Mouse (Mus musculus): ENCODE data around the gene 4930516K23Rik. TPM values are rescaled to one million over a fixed set of nuclear protein-coding genes. Genes with fewer than 3 reads are reported as not detected.

Gene 4930516K23Rik
- total and polyA plus RNA-seq, 3 experiments, result not detected

GRCm38 (mm10) chr7:104052566-104052965, 8.7 kb downstream of the 4930516K23Rik start, which contains the start of gene Olfr642:
TSS of gene Olfr642 (minus strand) at chr7:104052666.
- Histone ChIP-seq H3K4me1 (ENCODE audit: control insufficient read depth, insufficient read depth, low read length) (no peaks in the 10 kb centered on the region), H3K4me3 (no peak within 1 kb of the TSS), H3K27ac (no peak within 1 kb of the TSS), H3K79me2 (replicated peaks; ENCODE audit: control insufficient read depth, insufficient read depth, low read length) (no peaks in the 10 kb centered on the region), H3K9ac (ENCODE audit: low read depth, low read length) (no peak within 1 kb of the TSS), H3K36me3 (ENCODE audit: control insufficient read depth, insufficient read depth, low read length) (no peaks in the 10 kb centered on the region), H3K27me3 (ENCODE audit: control insufficient read depth, insufficient read depth, low read length) (no peaks in the 10 kb centered on the region)
- 55% methylated on average over 1 of the region's 1 CpGs for WGBS
- no peak for TF ChIP-seq POLR2A (IDR thresholded peaks at IDR 0.05; ENCODE audit: insufficient read depth, low read depth, low read length)
- TF ChIP-seq EP300 (IDR thresholded peaks at IDR 0.05; ENCODE audit: insufficient read depth, low read depth, low read length), result no peak
- no peak for TF ChIP-seq CTCF (IDR thresholded peaks at IDR 0.05)
- intact Hi-C loops (cut with DNase I), result no loop called here
- DNase-seq, result no peak

GRCm38 (mm10) chr7:104050745-104051144, 10.5 kb downstream of the 4930516K23Rik start:
- no peak overlapping the region for H3K4me3 ChIP-seq
- no peak overlapping the region for H3K27ac ChIP-seq
- TF ChIP-seq CTCF (IDR thresholded peaks at IDR 0.05), result no peak
- TF ChIP-seq EP300 (IDR thresholded peaks at IDR 0.05; ENCODE audit: insufficient read depth, low read depth, low read length), result no peak
- TF ChIP-seq POLR2A (IDR thresholded peaks at IDR 0.05; ENCODE audit: insufficient read depth, low read depth, low read length), result no peak
- no peaks in the 10 kb centered on the region for H3K79me2 ChIP-seq (replicated peaks; ENCODE audit: control insufficient read depth, insufficient read depth, low read length)
- DNase-seq, result no peak
- no peak overlapping the region for H3K9ac ChIP-seq (ENCODE audit: low read depth, low read length)
- H3K36me3 ChIP-seq (ENCODE audit: control insufficient read depth, insufficient read depth, low read length), result no peaks in the 10 kb centered on the region
- H3K4me1 ChIP-seq (ENCODE audit: control insufficient read depth, insufficient read depth, low read length), result no peaks in the 10 kb centered on the region
- H3K27me3 ChIP-seq (ENCODE audit: control insufficient read depth, insufficient read depth, low read length), result no peaks in the 10 kb centered on the region
- intact Hi-C loops (cut with DNase I), result no loop called here
- WGBS, result 74% methylated on average over 4 of the region's 4 CpGs

GRCm38 (mm10) chr7:104035145-104035544, 26.1 kb downstream of the 4930516K23Rik start, which contains the start of gene Olfr641:
TSS of gene Olfr641 (plus strand) at chr7:104035445.
- intact Hi-C loops (cut with DNase I), result no loop called here
- no peaks in the 10 kb centered on the region for H3K4me1 ChIP-seq (ENCODE audit: control insufficient read depth, insufficient read depth, low read length)
- H3K79me2 ChIP-seq (replicated peaks; ENCODE audit: control insufficient read depth, insufficient read depth, low read length), result no peaks in the 10 kb centered on the region
- no peak within 1 kb of the TSS for H3K27ac ChIP-seq
- TF ChIP-seq CTCF (IDR thresholded peaks at IDR 0.05), result no peak
- no peak for TF ChIP-seq EP300 (IDR thresholded peaks at IDR 0.05; ENCODE audit: insufficient read depth, low read depth, low read length)
- no peak for TF ChIP-seq POLR2A (IDR thresholded peaks at IDR 0.05; ENCODE audit: insufficient read depth, low read depth, low read length)
- WGBS, result 49% methylated on average over 1 of the region's 1 CpGs
- H3K36me3 ChIP-seq (ENCODE audit: control insufficient read depth, insufficient read depth, low read length), result no peaks in the 10 kb centered on the region
- H3K9ac ChIP-seq (ENCODE audit: low read depth, low read length), result no peak within 1 kb of the TSS
- H3K4me3 ChIP-seq, result no peak within 1 kb of the TSS
- DNase-seq, result no peak
- H3K27me3 ChIP-seq (ENCODE audit: control insufficient read depth, insufficient read depth, low read length), result no peaks in the 10 kb centered on the region

GRCm38 (mm10) chr7:104026978-104027377, 34.3 kb downstream of the 4930516K23Rik start:
- Histone ChIP-seq H3K9ac (ENCODE audit: low read depth, low read length) (no peak overlapping the region), H3K27ac (no peak overlapping the region), H3K79me2 (replicated peaks; ENCODE audit: control insufficient read depth, insufficient read depth, low read length) (no peaks in the 10 kb centered on the region), H3K4me3 (no peak overlapping the region), H3K36me3 (ENCODE audit: control insufficient read depth, insufficient read depth, low read length) (no peaks in the 10 kb centered on the region), H3K4me1 (ENCODE audit: control insufficient read depth, insufficient read depth, low read length) (no peaks in the 10 kb centered on the region), H3K27me3 (ENCODE audit: control insufficient read depth, insufficient read depth, low read length) (no peaks in the 10 kb centered on the region)
- TF ChIP-seq CTCF (IDR thresholded peaks at IDR 0.05) (no peak), POLR2A (IDR thresholded peaks at IDR 0.05; ENCODE audit: insufficient read depth, low read depth, low read length) (no peak), EP300 (IDR thresholded peaks at IDR 0.05; ENCODE audit: insufficient read depth, low read depth, low read length) (no peak)
- WGBS, result 56% methylated on average over 3 of the region's 3 CpGs
- intact Hi-C loops (cut with DNase I), result no loop called here
- no peak for DNase-seq

GRCm38 (mm10) chr7:104025473-104025872, 35.8 kb downstream of the 4930516K23Rik start, which contains the start of gene Olfr640:
TSS of gene Olfr640 (minus strand) at chr7:104025573.
- WGBS, result 62% methylated on average over 6 of the region's 6 CpGs
- Histone ChIP-seq H3K36me3 (ENCODE audit: control insufficient read depth, insufficient read depth, low read length) (no peaks in the 10 kb centered on the region), H3K9ac (ENCODE audit: low read depth, low read length) (no peak within 1 kb of the TSS), H3K27ac (no peak within 1 kb of the TSS), H3K4me3 (no peak within 1 kb of the TSS), H3K4me1 (ENCODE audit: control insufficient read depth, insufficient read depth, low read length) (no peaks in the 10 kb centered on the region), H3K79me2 (replicated peaks; ENCODE audit: control insufficient read depth, insufficient read depth, low read length) (no peaks in the 10 kb centered on the region), H3K27me3 (ENCODE audit: control insufficient read depth, insufficient read depth, low read length) (no peaks in the 10 kb centered on the region)
- intact Hi-C loops (cut with DNase I), result no loop called here
- TF ChIP-seq CTCF (IDR thresholded peaks at IDR 0.05), result no peak
- TF ChIP-seq POLR2A (IDR thresholded peaks at IDR 0.05; ENCODE audit: insufficient read depth, low read depth, low read length), result no peak
- no peak for TF ChIP-seq EP300 (IDR thresholded peaks at IDR 0.05; ENCODE audit: insufficient read depth, low read depth, low read length)
- DNase-seq, result no peak

GRCm38 (mm10) chr7:104021651-104022050, 39.6 kb downstream of the 4930516K23Rik start:
- 83% methylated on average over 6 of the region's 6 CpGs for WGBS
- H3K27me3 ChIP-seq (ENCODE audit: control insufficient read depth, insufficient read depth, low read length), result no peaks in the 10 kb centered on the region
- DNase-seq, result no peak
- TF ChIP-seq EP300 (IDR thresholded peaks at IDR 0.05; ENCODE audit: insufficient read depth, low read depth, low read length), result no peak
- TF ChIP-seq CTCF (IDR thresholded peaks at IDR 0.05), result no peak
- no peak for TF ChIP-seq POLR2A (IDR thresholded peaks at IDR 0.05; ENCODE audit: insufficient read depth, low read depth, low read length)
- H3K27ac ChIP-seq, result no peak overlapping the region
- H3K9ac ChIP-seq (ENCODE audit: low read depth, low read length), result no peak overlapping the region
- intact Hi-C loops (cut with DNase I), result no loop called here
- no peaks in the 10 kb centered on the region for H3K79me2 ChIP-seq (replicated peaks; ENCODE audit: control insufficient read depth, insufficient read depth, low read length)
- H3K36me3 ChIP-seq (ENCODE audit: control insufficient read depth, insufficient read depth, low read length), result no peaks in the 10 kb centered on the region
- no peak overlapping the region for H3K4me3 ChIP-seq
- no peaks in the 10 kb centered on the region for H3K4me1 ChIP-seq (ENCODE audit: control insufficient read depth, insufficient read depth, low read length)

All from heart, adult 2 months (tissue).